Mouse (Mus musculus) hindbrain, embryonic 11.5 days (tissue): ENCODE data around the gene Abr. TPM values are rescaled to one million over a fixed set of nuclear protein-coding genes. Genes with fewer than 3 reads are reported as not detected.

Experiments used
- ATAC-seq: fragments of 200-750 bp; cut with Nextera tagmentation; 2 replicates; pipeline ENCODE4 v1.8.0; 2017; ENCODE audit warnings: mild to moderate bottlenecking, moderate TSS enrichment, moderate library complexity; ENCODE audit not compliant: low FRiP score
- DNase-seq: peaks from one replicate; pipeline ENCODE4 v3.0.0-alpha.2; 2015; ENCODE audit warnings: low spot score
- H3K27ac ChIP-seq: fragments of 300-500 bp; sonication (generic); 2 replicates; pipeline ENCODE4 v1.5.1; 2014; ENCODE audit warnings: mild to moderate bottlenecking, low read depth, low read length
- H3K27me3 ChIP-seq: fragments of 300-500 bp; sonication (generic); 2 replicates; pipeline ENCODE4 v1.6.1; 2014; ENCODE audit warnings: mild to moderate bottlenecking, low read length, moderate library complexity, mixed read lengths; ENCODE audit not compliant: control insufficient read depth, insufficient read depth
- H3K36me3 ChIP-seq: fragments of 300-500 bp; sonication (generic); 2 replicates; pipeline ENCODE4 v1.6.1; 2014; ENCODE audit warnings: mild to moderate bottlenecking, low read length, moderate library complexity, mixed read lengths; ENCODE audit not compliant: control insufficient read depth, insufficient read depth
- H3K4me1 ChIP-seq: fragments of 300-500 bp; sonication (generic); replicated peaks from 2 replicates; pipeline ENCODE4 v1.6.1; 2014; ENCODE audit warnings: low read length, mixed read lengths; ENCODE audit not compliant: control insufficient read depth, insufficient read depth
- H3K4me2 ChIP-seq: fragments of 300-500 bp; sonication (generic); replicated peaks from 2 replicates; pipeline ENCODE4 v1.6.1; 2014; ENCODE audit warnings: mild to moderate bottlenecking, low read depth, low read length
- H3K4me3 ChIP-seq: fragments of 300-500 bp; sonication (generic); 2 replicates; pipeline ENCODE4 v1.5.1; 2014; ENCODE audit warnings: low read depth, low read length
- H3K9ac ChIP-seq: fragments of 300-500 bp; sonication (generic); 2 replicates; pipeline ENCODE4 v1.6.1; 2014; ENCODE audit warnings: low read depth, low read length
- H3K9me3 ChIP-seq: fragments of 300-500 bp; sonication (generic); 2 replicates; pipeline ENCODE4 v1.6.1; 2016; ENCODE audit warnings: low read length; ENCODE audit not compliant: control insufficient read depth
- WGBS: fragments of 180-500 bp; shearing (Covaris S2); extraction: QIAGEN DNeasy Blood & Tissue Kit; methylation state at CpG from one replicate; pipeline ENCODE4 v1.1.7; 2014; 5-methylcytosine and 5-hydroxymethylcytosine counted together
- polyA plus RNA-seq: library from polyadenylated mRNA; unstranded; fragments of >200 nt; fragmentation: Nextera tagmentation; extraction: Ambion mirVana; gene quantifications from 2 replicates; pipeline ENCODE4 v1.2.1, GENCODE M21; 2014

The Abr gene
- polyA plus RNA-seq, 1 experiment from 2014 or later, result 35.8 TPM

GRCm38 (mm10) chr11:76630487-76630886 lies 8.4 kb upstream of the Abr start:
- Histone ChIP-seq H3K27me3 (no peaks in the 10 kb centered on the region), H3K4me3 (no peak overlapping the region), H3K9me3 (no peaks in the 10 kb centered on the region), H3K9ac (no peak overlapping the region), H3K4me2 (no peak overlapping the region), H3K27ac (no peak overlapping the region), H3K36me3 (no peaks in the 10 kb centered on the region), H3K4me1 (no peaks in the 10 kb centered on the region)
- 82% methylated on average over 5 of the region's 5 CpGs for WGBS
- no peak for ATAC-seq
- DNase-seq, result no peak

GRCm38 (mm10) chr11:76630023-76630422 lies 7.9 kb upstream of the Abr start:
- Histone ChIP-seq H3K4me3 (no peak overlapping the region), H3K9me3 (no peaks in the 10 kb centered on the region), H3K36me3 (no peaks in the 10 kb centered on the region), H3K27me3 (no peaks in the 10 kb centered on the region), H3K4me2 (no peak overlapping the region), H3K4me1 (no peaks in the 10 kb centered on the region), H3K9ac (no peak overlapping the region), H3K27ac (no peak overlapping the region)
- no peak for ATAC-seq
- 63% methylated on average over 2 of the region's 2 CpGs for WGBS
- no peak for DNase-seq

- H3K36me3 ChIP-seq, result no peaks in the 10 kb centered on the region
- no peak overlapping the region for H3K9ac ChIP-seq
- H3K4me1 ChIP-seq, result no peaks in the 10 kb centered on the region
- no peaks in the 10 kb centered on the region for H3K9me3 ChIP-seq
- H3K4me2 ChIP-seq, result no peak overlapping the region
- ATAC-seq, result no peak
- H3K4me3 ChIP-seq, result no peak overlapping the region
- no peak overlapping the region for H3K27ac ChIP-seq
- DNase-seq, result no peak
- WGBS, result 76% methylated on average over 5 of the region's 5 CpGs
- no peaks in the 10 kb centered on the region for H3K27me3 ChIP-seq
These were observed 6.5 kb upstream of the Abr start for GRCm38 (mm10) chr11:76628613-76629012.

GRCm38 (mm10) chr11:76624881-76625280 lies 2.8 kb upstream of the Abr start:
- ATAC-seq (no peak), DNase-seq (no peak)
- Histone ChIP-seq H3K27ac (no peak overlapping the region), H3K9me3 (no peaks in the 10 kb centered on the region), H3K36me3 (no peaks in the 10 kb centered on the region), H3K4me3 (no peak overlapping the region), H3K9ac (no peak overlapping the region), H3K27me3 (peaks cover 7% of the 10 kb centered on the region), H3K4me1 (no peaks in the 10 kb centered on the region), H3K4me2 (no peak overlapping the region)
- 88% methylated on average over 3 of the region's 3 CpGs for WGBS

- no peak overlapping the region for H3K27ac ChIP-seq
- H3K9ac ChIP-seq, result no peak overlapping the region
- H3K27me3 ChIP-seq, result peaks cover 7% of the 10 kb centered on the region
- no peaks in the 10 kb centered on the region for H3K9me3 ChIP-seq
- WGBS, result 60% methylated on average over 10 of the region's 10 CpGs
- DNase-seq (peak; percentile 3), ATAC-seq (no peak)
- H3K4me3 ChIP-seq, result no peak overlapping the region
- no peaks in the 10 kb centered on the region for H3K4me1 ChIP-seq
- peak overlapping the region; percentile 100; the same call in 1 of the 2 replicates for H3K4me2 ChIP-seq
- H3K36me3 ChIP-seq, result no peaks in the 10 kb centered on the region
These were observed 2.0 kb upstream of the Abr start for GRCm38 (mm10) chr11:76624071-76624470.

- H3K27ac ChIP-seq, result no peak overlapping the region
- H3K36me3 ChIP-seq, result no peaks in the 10 kb centered on the region
- no peaks in the 10 kb centered on the region for H3K9me3 ChIP-seq
- DNase-seq (peak; percentile 79), ATAC-seq (peak; percentile 80)
- H3K4me2 ChIP-seq, result peak overlapping the region; percentile 100
- H3K27me3 ChIP-seq, result peaks cover 7% of the 10 kb centered on the region
- WGBS, result under 1% methylated on average over 69 of the region's 72 CpGs
- H3K9ac ChIP-seq, result peak overlapping the region; percentile 64
- no peaks in the 10 kb centered on the region for H3K4me1 ChIP-seq
- H3K4me3 ChIP-seq, result peak overlapping the region; percentile 62
These were observed 1.3 kb upstream of the Abr start for GRCm38 (mm10) chr11:76623206-76623961.

GRCm38 (mm10) chr11:76622566-76623205 lies 572 bp upstream of the Abr start:
- DNase-seq, result peak; percentile 65
- Histone ChIP-seq H3K4me3 (peak overlapping the region; percentile 62), H3K4me1 (no peaks in the 10 kb centered on the region), H3K27ac (no peak overlapping the region), H3K9me3 (no peaks in the 10 kb centered on the region), H3K27me3 (peaks cover 7% of the 10 kb centered on the region), H3K4me2 (peak overlapping the region; percentile 100), H3K36me3 (no peaks in the 10 kb centered on the region), H3K9ac (peak overlapping the region; percentile 64)
- WGBS, result under 1% methylated on average over 66 of the region's 66 CpGs
- ATAC-seq, result peak; percentile 45

- Histone ChIP-seq H3K4me1 (0 out of 2 replicates have a peak, but pooled peaks cover 3% of the 10 kb centered on the region), H3K4me3 (no peak overlapping the region), H3K36me3 (no peaks in the 10 kb centered on the region), H3K9me3 (no peaks in the 10 kb centered on the region), H3K4me2 (no peak overlapping the region), H3K27me3 (peaks cover 8% of the 10 kb centered on the region), H3K27ac (no peak overlapping the region), H3K9ac (no peak overlapping the region)
- 87% methylated on average over 6 of the region's 6 CpGs for WGBS
- no peak for ATAC-seq
- no peak for DNase-seq
These were observed 4.0 kb downstream of the Abr start for GRCm38 (mm10) chr11:76618134-76618533.

GRCm38 (mm10) chr11:76614246-76614645 lies 7.9 kb downstream of the Abr start:
- ATAC-seq, result no peak
- no peak overlapping the region for H3K4me3 ChIP-seq

More at GRCm38 (mm10) chr11:76614246-76614645, 7.9 kb downstream of the Abr start:
- Histone ChIP-seq H3K4me1 (0 out of 2 replicates have a peak, but pooled peaks cover 3% of the 10 kb centered on the region), H3K9me3 (no peaks in the 10 kb centered on the region), H3K4me2 (no peak overlapping the region), H3K36me3 (no peaks in the 10 kb centered on the region), H3K27ac (no peak overlapping the region), H3K9ac (no peak overlapping the region), H3K27me3 (peaks cover 2% of the 10 kb centered on the region; the same call in 1 of the 2 replicates)
- 58% methylated on average over 2 of the region's 2 CpGs for WGBS
- no peak for DNase-seq
